Mouse (Mus musculus): ENCODE data around the gene Gp1ba. TPM values are rescaled to one million over a fixed set of nuclear protein-coding genes. Genes with fewer than 3 reads are reported as not detected.

Gp1ba gene
- total RNA-seq (2021) (under 1 TPM in 1 of 2 experiments, not detected in 1; 0.12 TPM), polyA plus RNA-seq (2012; rRNA removed) (0.03 TPM in 1 of 2 replicates, not detected in the other)
- long read RNA-seq = 0 reads

- no peak for DNase-seq
These were observed at the start of gene Gp1ba for GRCm38 (mm10) chr11:70638714-70639278. Gene Gp1ba, plus strand, starts transcription at chr11:70639122.

- no peak for DNase-seq
These were observed 47.2 kb upstream of the Gp1ba start for GRCm38 (mm10) chr11:70591733-70592132.

GRCm38 (mm10) chr11:70594253-70594989 lies 44.5 kb upstream of the Gp1ba start:
- peak; percentile 45 for DNase-seq

- no peak for DNase-seq
These were observed 43.3 kb upstream of the Gp1ba start for GRCm38 (mm10) chr11:70595638-70596037.

GRCm38 (mm10) chr11:70596094-70596493 lies 42.8 kb upstream of the Gp1ba start:
- no peak for DNase-seq

- no peak for DNase-seq
These were observed 41.6 kb upstream of the Gp1ba start for GRCm38 (mm10) chr11:70597301-70597700.

GRCm38 (mm10) chr11:70598451-70598953 lies 40.4 kb upstream of the Gp1ba start:
- DNase-seq = no peak

- DNase-seq = peak; percentile 78
These were observed 33.8 kb upstream of the Gp1ba start for GRCm38 (mm10) chr11:70605024-70605566.

- DNase-seq = no peak
These were observed 32.2 kb upstream of the Gp1ba start for GRCm38 (mm10) chr11:70606717-70607116.

GRCm38 (mm10) chr11:70607611-70608010 lies 31.3 kb upstream of the Gp1ba start:
- no peak for DNase-seq

- peak; percentile 30 for DNase-seq
These were observed 30.4 kb upstream of the Gp1ba start for GRCm38 (mm10) chr11:70608381-70609066.

GRCm38 (mm10) chr11:70610752-70611151 lies 28.2 kb upstream of the Gp1ba start:
- no peak for DNase-seq

GRCm38 (mm10) chr11:70612505-70612904 lies 26.4 kb upstream of the Gp1ba start:
- DNase-seq = no peak

- DNase-seq = peak; percentile 82
These were observed 23.8 kb upstream of the Gp1ba start for GRCm38 (mm10) chr11:70615074-70615473.

GRCm38 (mm10) chr11:70615516-70616093 lies 23.3 kb upstream of the Gp1ba start, which contains the start of gene 4930544D05Rik:
Gene 4930544D05Rik, plus strand, starts transcription at chr11:70615848.
- DNase-seq = no peak

- DNase-seq = no peak
These were observed 19.8 kb upstream of the Gp1ba start, which contains the start of gene Chrne for GRCm38 (mm10) chr11:70619101-70619500. Gene Chrne, minus strand, starts transcription at chr11:70619216.

GRCm38 (mm10) chr11:70621972-70622814 lies 16.7 kb upstream of the Gp1ba start:
- DNase-seq = no peak

GRCm38 (mm10) chr11:70623053-70623742 lies 15.7 kb upstream of the Gp1ba start:
- DNase-seq = peak; percentile 51

- no peak for DNase-seq
These were observed 13.4 kb upstream of the Gp1ba start for GRCm38 (mm10) chr11:70625473-70625872.

GRCm38 (mm10) chr11:70626877-70627276 lies 12.0 kb upstream of the Gp1ba start:
- DNase-seq = no peak
